Mouse (Mus musculus) hindbrain, embryonic 15.5 days (tissue): ENCODE measurements around the gene Pde1c. TPM values are rescaled to one million over a fixed set of nuclear protein-coding genes. Genes with fewer than 3 reads are reported as not detected.
A peak's percentile ranks its signal among the peaks of the same experiment; 100 is the strongest.
"Not testable (repeated sequence)": the region's sequence is repeated elsewhere in the genome, so short reads cannot be mapped to it uniquely, and the experiment has no call there.

Experiments used
- ATAC-seq: fragments of 200-750 bp; cut with Nextera tagmentation; 2 replicates; pipeline ENCODE4 v1.8.0; 2017; ENCODE audit warnings: low read depth, moderate number of reproducible peaks, moderate TSS enrichment; ENCODE audit not compliant: low FRiP score
- H3K27ac ChIP-seq: fragments of 300-500 bp; sonication (generic); replicated peaks from 2 replicates; pipeline ENCODE4 v1.5.1; 2015; ENCODE audit warnings: mild to moderate bottlenecking, inconsistent platforms
- H3K27me3 ChIP-seq: fragments of 300-500 bp; sonication (generic); 2 replicates; pipeline ENCODE4 v1.6.1; 2015; ENCODE audit warnings: control low read depth, inconsistent platforms
- H3K36me3 ChIP-seq: fragments of 300-500 bp; sonication (generic); 2 replicates; pipeline ENCODE4 v1.6.1; 2015; ENCODE audit warnings: control low read depth, inconsistent platforms
- H3K4me1 ChIP-seq: fragments of 300-500 bp; sonication (generic); replicated peaks from 2 replicates; pipeline ENCODE4 v1.6.1; 2015; ENCODE audit warnings: control low read depth, inconsistent platforms
- H3K4me2 ChIP-seq: fragments of 300-500 bp; sonication (generic); 2 replicates; pipeline ENCODE4 v1.6.1; 2015; ENCODE audit warnings: moderate library complexity, mild to moderate bottlenecking, inconsistent platforms
- H3K4me3 ChIP-seq: fragments of 300-500 bp; sonication (generic); 2 replicates; pipeline ENCODE4 v1.5.1; 2015; ENCODE audit warnings: mild to moderate bottlenecking, inconsistent platforms
- H3K9ac ChIP-seq: fragments of 300-500 bp; sonication (generic); 2 replicates; pipeline ENCODE4 v1.6.1; 2015; ENCODE audit warnings: inconsistent platforms
- H3K9me3 ChIP-seq: fragments of 300-500 bp; sonication (generic); 2 replicates; pipeline ENCODE4 v1.6.1; 2016; ENCODE audit warnings: control low read depth, inconsistent platforms
- WGBS: fragments of 180-500 bp; shearing (Covaris S2); methylation state at CpG from one replicate; pipeline ENCODE4 v1.1.7; 2015; 5-methylcytosine and 5-hydroxymethylcytosine counted together
- polyA plus RNA-seq: library from polyadenylated mRNA; unstranded; fragments of >200 nt; fragmentation: Nextera tagmentation; extraction: Ambion mirVana; gene quantifications from 2 replicates; pipeline ENCODE4 v1.2.1, GENCODE M21; 2015

Gene Pde1c
- polyA plus RNA-seq, result 18.6 and 23.7 TPM in 2 replicates

- peak; percentile 89 for ATAC-seq
- H3K9me3 ChIP-seq, result no peaks in the 10 kb centered on the region
- H3K27ac ChIP-seq, result peak within 1 kb of the TSS; percentile 66
These were observed at the start of gene Pde1c for GRCm38 (mm10) chr6:56568470-56569372. TSS of gene Pde1c (minus strand) at chr6:56569103.

GRCm38 (mm10) chr6:56616982-56617613, 48.2 kb upstream of the Pde1c start:
- peak; percentile 63; the same call in 1 of the 2 replicates for ATAC-seq
- Histone ChIP-seq H3K4me3 (no peak overlapping the region), H3K4me1 (no peaks in the 10 kb centered on the region; the same call in 1 of the 2 replicates), H3K9ac (no peak overlapping the region), H3K9me3 (no peaks in the 10 kb centered on the region), H3K36me3 (no peaks in the 10 kb centered on the region), H3K27ac (0 out of 2 replicates have a peak overlapping the region, but pooled peaks have one; percentile 22), H3K27me3 (no peaks in the 10 kb centered on the region), H3K4me2 (no peak overlapping the region)
- 22% methylated on average over 7 of the region's 7 CpGs for WGBS

More at GRCm38 (mm10) chr6:56568470-56569372, at the start of gene Pde1c:
- Histone ChIP-seq H3K27me3 (no peaks in the 10 kb centered on the region), H3K9ac (peak within 1 kb of the TSS; percentile 69), H3K4me3 (peak within 1 kb of the TSS; percentile 70), H3K4me1 (0 out of 2 replicates have a peak, but pooled peaks cover 4% of the 10 kb centered on the region), H3K36me3 (no peaks in the 10 kb centered on the region), H3K4me2 (peak within 1 kb of the TSS; percentile 98)
- under 1% methylated on average over 48 of the region's 48 CpGs for WGBS

- no peak overlapping the region for H3K9ac ChIP-seq
- 0 out of 2 replicates have a peak overlapping the region, but pooled peaks have one; percentile 22 for H3K27ac ChIP-seq
- no peaks in the 10 kb centered on the region for H3K9me3 ChIP-seq
- no peak overlapping the region for H3K4me3 ChIP-seq
- 62% methylated on average over 10 of the region's 10 CpGs for WGBS
- H3K4me2 ChIP-seq, result no peak overlapping the region
- H3K36me3 ChIP-seq, result no peaks in the 10 kb centered on the region
- H3K4me1 ChIP-seq, result no peaks in the 10 kb centered on the region; the same call in 1 of the 2 replicates
- no peaks in the 10 kb centered on the region for H3K27me3 ChIP-seq
- no peak for ATAC-seq
These were observed 47.5 kb upstream of the Pde1c start for GRCm38 (mm10) chr6:56616228-56616981.

GRCm38 (mm10) chr6:56609529-56609928, 40.6 kb upstream of the Pde1c start:
- not testable (repeated sequence) for H3K36me3 ChIP-seq, ATAC-seq, H3K27me3 ChIP-seq, H3K4me1 ChIP-seq, H3K4me2 ChIP-seq, H3K4me3 ChIP-seq, H3K27ac ChIP-seq, H3K9me3 ChIP-seq, H3K9ac ChIP-seq
- WGBS, result 61% methylated on average over 1 of the region's 1 CpGs

GRCm38 (mm10) chr6:56608277-56608676, 39.4 kb upstream of the Pde1c start:
- H3K9ac ChIP-seq, result no peak overlapping the region
- H3K27me3 ChIP-seq, result no peaks in the 10 kb centered on the region
- no peaks in the 10 kb centered on the region for H3K36me3 ChIP-seq
- no peak overlapping the region for H3K27ac ChIP-seq
- ATAC-seq, result peak; percentile 77
- H3K4me1 ChIP-seq, result no peaks in the 10 kb centered on the region
- H3K4me3 ChIP-seq, result no peak overlapping the region
- WGBS, result 9% methylated on average over 4 of the region's 4 CpGs
- no peaks in the 10 kb centered on the region for H3K9me3 ChIP-seq
- no peak overlapping the region for H3K4me2 ChIP-seq

GRCm38 (mm10) chr6:56579568-56579967, 10.7 kb upstream of the Pde1c start:
- H3K4me3 ChIP-seq, result no peak overlapping the region
- H3K9ac ChIP-seq, result no peak overlapping the region
- 61% methylated on average over 1 of the region's 1 CpGs for WGBS
- ATAC-seq, result no peak
- no peaks in the 10 kb centered on the region for H3K4me1 ChIP-seq
- no peak overlapping the region for H3K4me2 ChIP-seq
- no peaks in the 10 kb centered on the region for H3K27me3 ChIP-seq
- H3K36me3 ChIP-seq, result no peaks in the 10 kb centered on the region
- no peaks in the 10 kb centered on the region for H3K9me3 ChIP-seq
- H3K27ac ChIP-seq, result no peak overlapping the region

- Histone ChIP-seq H3K4me2 (no peak overlapping the region), H3K4me1 (no peaks in the 10 kb centered on the region), H3K4me3 (no peak overlapping the region), H3K27ac (no peak overlapping the region), H3K36me3 (no peaks in the 10 kb centered on the region), H3K27me3 (no peaks in the 10 kb centered on the region), H3K9me3 (no peaks in the 10 kb centered on the region), H3K9ac (no peak overlapping the region)
- WGBS, result 75% methylated on average over 2 of the region's 2 CpGs
- no peak for ATAC-seq
These were observed 8.0 kb downstream of the Pde1c start for GRCm38 (mm10) chr6:56560891-56561290.

- H3K27ac ChIP-seq, result 0 out of 2 replicates have a peak overlapping the region, but pooled peaks have one; percentile 10
- H3K9ac ChIP-seq, result no peak overlapping the region
- H3K36me3 ChIP-seq, result no peaks in the 10 kb centered on the region
- H3K9me3 ChIP-seq, result no peaks in the 10 kb centered on the region
- H3K4me2 ChIP-seq, result no peak overlapping the region
- H3K27me3 ChIP-seq, result no peaks in the 10 kb centered on the region
- H3K4me3 ChIP-seq, result no peak overlapping the region
- H3K4me1 ChIP-seq, result peaks cover 2% of the 10 kb centered on the region
- peak; percentile 85 for ATAC-seq
- 57% methylated on average over 2 of the region's 2 CpGs for WGBS
These were observed 8.4 kb downstream of the Pde1c start for GRCm38 (mm10) chr6:56560474-56560888.

GRCm38 (mm10) chr6:56558711-56559110, 10.2 kb downstream of the Pde1c start:
- 89% methylated on average over 2 of the region's 2 CpGs for WGBS
- ATAC-seq, result no peak
- no peaks in the 10 kb centered on the region for H3K27me3 ChIP-seq
- H3K36me3 ChIP-seq, result no peaks in the 10 kb centered on the region
- peaks cover 5% of the 10 kb centered on the region for H3K4me1 ChIP-seq
- H3K27ac ChIP-seq, result no peak overlapping the region
- H3K9ac ChIP-seq, result no peak overlapping the region
- H3K4me2 ChIP-seq, result no peak overlapping the region
- no peak overlapping the region for H3K4me3 ChIP-seq
- H3K9me3 ChIP-seq, result no peaks in the 10 kb centered on the region

GRCm38 (mm10) chr6:56555848-56556247, 13.1 kb downstream of the Pde1c start:
- WGBS, result 55% methylated on average over 3 of the region's 3 CpGs
- Histone ChIP-seq H3K4me3 (no peak overlapping the region), H3K4me2 (no peak overlapping the region), H3K9me3 (no peaks in the 10 kb centered on the region), H3K27me3 (no peaks in the 10 kb centered on the region), H3K27ac (no peak overlapping the region; the same call in 1 of the 2 replicates), H3K9ac (no peak overlapping the region), H3K4me1 (peaks cover 5% of the 10 kb centered on the region), H3K36me3 (no peaks in the 10 kb centered on the region)
- no peak; the same call in 1 of the 2 replicates for ATAC-seq

GRCm38 (mm10) chr6:56555382-56555781, 13.5 kb downstream of the Pde1c start:
- Histone ChIP-seq H3K27me3 (no peaks in the 10 kb centered on the region), H3K9me3 (no peaks in the 10 kb centered on the region), H3K4me2 (no peak overlapping the region), H3K9ac (no peak overlapping the region), H3K27ac (no peak overlapping the region; the same call in 1 of the 2 replicates), H3K4me3 (no peak overlapping the region), H3K36me3 (no peaks in the 10 kb centered on the region), H3K4me1 (peaks cover 5% of the 10 kb centered on the region)
- ATAC-seq, result peak; percentile 87
- 30% methylated on average over 4 of the region's 4 CpGs for WGBS
